Mouse (Mus musculus): ENCODE data around the gene Zbtb9.
"Not testable (repeated sequence)": the region's sequence is repeated elsewhere in the genome, so short reads cannot be mapped to it uniquely, and the experiment has no call there.

The Zbtb9 gene

DNA sequence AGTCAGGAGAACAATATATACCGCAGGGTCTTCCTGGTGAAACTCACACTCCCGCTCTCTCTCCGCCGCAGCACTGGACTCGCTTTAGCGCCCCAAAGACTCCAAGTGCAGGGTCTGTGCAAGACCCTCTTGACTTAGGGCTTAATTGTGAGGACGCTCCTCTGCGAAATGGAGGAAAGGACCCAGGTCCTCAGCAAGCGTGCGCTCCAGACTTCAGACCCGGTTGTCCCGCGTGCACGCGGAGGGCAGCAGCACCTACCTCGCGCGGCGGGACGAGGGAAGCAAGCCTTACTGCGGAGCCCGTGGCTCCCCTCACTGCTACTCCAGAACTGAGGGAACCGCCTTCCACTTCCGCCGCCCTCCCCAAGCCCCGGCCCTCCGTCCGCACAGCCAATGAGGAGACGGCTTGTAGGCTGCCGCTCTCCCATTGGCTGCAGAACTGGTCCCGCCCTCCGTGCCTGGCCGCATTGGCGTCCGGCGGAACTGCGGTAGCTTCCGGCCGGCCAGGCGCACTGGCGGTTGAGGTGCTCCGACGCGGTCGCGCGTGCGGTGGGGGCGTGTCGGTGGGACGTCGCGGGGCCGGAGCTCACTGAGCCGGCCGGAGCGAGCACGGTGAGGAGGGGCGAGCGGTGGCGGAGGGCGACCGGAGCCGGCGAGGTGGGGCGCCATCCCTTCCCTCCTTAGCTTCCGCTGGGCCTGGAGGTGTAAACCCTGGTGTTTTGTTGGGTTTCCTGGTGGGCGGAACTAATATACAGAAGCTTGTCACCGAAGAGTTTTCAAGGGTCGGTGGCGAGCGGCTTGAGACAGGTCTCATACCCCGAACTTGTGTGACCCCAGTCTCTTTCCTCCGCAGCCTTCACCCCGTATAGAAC is at the start of gene Zbtb9:
TSS of gene Zbtb9 (plus strand) at position 465 of the 872 bp plus-strand sequence.
- DNase-seq: peak; percentile 95 to 98

DNA sequence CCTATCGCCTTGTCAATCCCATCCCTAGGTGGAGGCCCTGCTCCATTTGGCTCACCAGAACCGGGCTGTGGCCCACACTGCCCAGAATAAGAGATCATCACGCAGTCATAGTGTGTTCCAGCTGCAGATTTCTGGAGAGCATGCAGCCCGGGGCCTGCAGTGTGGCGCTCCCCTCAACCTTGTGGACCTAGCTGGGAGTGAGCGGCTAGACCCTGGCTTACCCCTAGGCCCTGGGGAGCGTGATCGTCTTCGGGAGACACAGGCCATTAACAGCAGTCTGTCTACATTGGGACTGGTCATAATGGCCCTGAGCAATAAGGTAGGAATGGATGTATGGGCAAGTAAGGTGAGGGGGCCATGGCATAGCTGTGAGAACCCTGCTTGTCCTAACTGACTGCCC is 47.6 kb upstream of the Zbtb9 start:
- not testable (repeated sequence) for DNase-seq

DNA sequence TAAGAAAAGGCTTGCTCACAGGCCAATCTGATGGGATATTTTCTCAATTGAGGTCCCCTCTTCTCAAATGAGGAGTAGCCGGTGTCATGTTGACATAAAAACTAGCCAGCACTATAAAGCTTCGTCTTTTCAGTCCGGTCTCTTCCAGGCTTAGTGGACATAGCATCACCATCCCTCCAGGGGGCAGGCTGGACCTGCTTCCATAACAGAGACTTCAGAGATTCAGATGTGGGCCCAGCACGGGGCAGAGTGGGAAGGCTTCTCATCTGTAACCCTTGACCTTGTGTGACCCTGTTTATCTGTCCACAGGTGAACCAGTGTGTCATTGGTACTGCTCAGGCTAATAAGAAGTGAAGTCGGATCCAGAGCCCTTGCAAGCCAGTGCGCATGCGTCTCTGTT is 41.2 kb upstream of the Zbtb9 start:
- DNase-seq: peak; percentile 28 to 39

DNA sequence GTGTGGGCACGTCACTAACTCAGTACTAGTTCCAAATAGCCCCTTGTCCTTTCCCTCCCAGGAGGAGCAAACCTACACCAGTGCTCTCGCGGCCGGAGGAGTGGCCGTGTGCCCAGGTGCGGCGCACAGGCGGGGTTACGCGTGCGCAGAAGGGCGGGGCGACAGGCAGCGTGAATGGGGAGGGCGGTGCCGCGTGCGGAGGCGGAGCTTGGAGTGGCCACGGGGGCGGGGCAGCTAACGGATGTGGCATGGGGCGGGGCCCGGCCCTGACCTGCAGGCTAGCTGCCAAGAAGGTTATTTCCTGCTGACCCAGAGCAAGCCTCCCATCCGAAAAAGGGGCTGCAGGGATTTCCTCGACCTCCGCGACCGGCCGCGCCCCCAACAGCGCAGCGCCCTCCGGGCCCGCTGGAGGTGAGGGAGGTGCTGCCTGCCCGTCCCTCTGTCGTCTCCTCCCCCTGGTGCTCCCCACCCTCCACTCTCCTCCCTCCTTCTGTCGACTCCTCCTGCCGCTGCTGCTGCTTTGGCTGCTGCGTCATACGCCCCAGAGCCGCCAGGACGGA is 40.0 kb upstream of the Zbtb9 start, which contains the start of gene Phf1:
TSS of gene Phf1 (plus strand) at position 214 of the 560 bp plus-strand sequence.
- DNase-seq: peak; percentile 95 to 98

DNA sequence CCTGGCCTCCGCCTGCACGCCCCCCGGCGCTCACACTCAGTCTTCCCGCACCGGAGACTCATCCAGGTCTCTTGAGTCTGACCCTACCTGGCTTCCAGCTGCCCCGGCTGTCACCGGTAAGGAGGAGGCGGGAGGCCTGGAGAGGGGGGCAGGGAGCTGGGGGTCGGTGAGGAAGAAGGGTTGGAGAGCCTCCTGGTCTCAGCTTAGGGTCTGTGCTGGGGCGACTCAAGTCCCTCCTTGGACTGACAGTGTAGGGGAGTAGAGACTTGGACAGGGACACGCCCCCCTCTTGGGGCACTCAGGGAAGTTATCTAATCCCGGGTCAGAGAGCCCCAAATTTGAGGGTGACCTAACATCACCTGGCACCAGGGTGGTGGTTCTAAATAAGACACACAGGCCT is 39.5 kb upstream of the Zbtb9 start:
- no peak for DNase-seq

DNA sequence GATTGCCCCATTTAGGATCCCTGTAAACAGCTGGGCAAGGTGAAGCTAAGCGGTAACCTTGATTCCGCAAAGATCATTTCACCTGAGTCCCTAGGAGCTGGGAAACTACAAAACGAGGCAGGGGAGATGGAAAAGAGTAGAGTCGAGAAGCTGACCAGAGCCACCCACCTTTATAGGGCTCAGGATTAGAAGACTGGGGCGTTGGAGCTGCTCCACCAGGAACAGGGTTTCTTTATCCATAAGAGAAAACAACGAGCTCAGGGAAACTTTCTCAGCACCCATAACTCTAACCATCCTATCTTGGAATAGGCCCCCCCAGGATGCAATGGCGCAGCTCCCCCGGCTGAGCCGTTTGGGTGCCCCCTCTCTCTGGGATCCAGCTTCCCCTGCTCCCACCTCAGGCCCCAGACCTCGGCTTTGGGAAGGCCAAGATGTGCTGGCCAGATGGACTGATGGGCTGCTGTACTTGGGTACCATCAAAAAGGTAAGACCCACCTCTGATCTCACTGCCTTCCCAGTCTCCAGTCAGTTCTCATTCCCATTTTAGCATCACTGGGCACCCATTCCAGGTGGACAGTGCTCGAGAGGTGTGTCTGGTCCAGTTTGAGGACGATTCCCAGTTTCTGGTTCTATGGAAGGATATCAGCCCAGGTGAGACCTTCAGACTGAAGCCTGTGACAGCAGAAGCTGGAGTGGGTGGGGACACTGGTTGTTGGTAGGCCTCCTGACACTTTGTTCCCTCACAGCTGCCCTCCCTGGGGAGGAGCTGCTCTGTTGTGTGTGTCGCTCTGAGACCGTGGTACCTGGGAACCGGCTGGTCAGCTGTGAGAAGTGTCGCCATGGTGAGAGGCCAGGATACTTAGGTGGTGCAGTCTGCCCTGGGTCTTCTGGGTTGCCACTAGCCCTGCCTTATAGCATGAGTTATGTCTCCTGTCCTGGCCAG is 38.8 kb upstream of the Zbtb9 start:
- peak in 1 of 2 experiments; percentile 17 for DNase-seq

DNA sequence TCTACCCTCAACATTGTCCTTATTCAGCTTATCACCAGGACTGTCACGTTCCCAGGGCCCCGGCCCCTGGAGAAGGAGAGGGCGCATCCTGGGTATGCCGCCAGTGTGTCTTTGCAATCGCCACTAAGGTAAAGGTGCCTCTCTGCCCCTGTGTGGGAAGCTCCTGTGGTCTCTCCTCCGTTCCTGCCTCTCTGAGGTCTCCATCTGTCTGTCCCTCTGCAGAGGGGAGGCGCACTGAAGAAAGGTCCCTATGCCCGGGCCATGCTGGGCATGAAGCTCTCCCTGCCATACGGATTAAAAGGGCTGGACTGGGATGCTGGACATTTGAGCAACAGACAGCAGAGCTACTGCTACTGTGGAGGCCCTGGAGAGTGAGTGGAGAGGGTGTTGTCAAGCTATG is 37.9 kb upstream of the Zbtb9 start:
- no peak for DNase-seq

DNA sequence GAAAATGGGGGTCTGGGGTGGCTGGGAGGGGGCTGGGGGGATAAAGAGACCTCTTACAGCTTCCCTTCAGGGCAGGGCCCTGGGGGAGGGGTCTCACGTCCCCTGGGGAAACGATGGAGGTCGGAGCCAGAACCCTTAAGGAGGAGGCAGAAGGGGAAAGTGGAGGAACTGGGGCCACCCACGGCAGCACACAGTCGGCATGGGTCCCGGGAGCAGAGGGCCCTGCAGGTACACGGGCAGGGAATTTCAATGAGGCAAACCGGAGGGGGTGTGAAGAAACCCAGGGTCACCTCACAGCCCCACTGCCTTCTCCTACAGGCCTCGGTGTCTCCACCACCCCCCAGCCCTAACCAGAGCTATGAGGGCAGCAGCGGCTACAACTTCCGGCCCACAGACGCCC is 36.5 kb upstream of the Zbtb9 start:
- no peak for DNase-seq

DNA sequence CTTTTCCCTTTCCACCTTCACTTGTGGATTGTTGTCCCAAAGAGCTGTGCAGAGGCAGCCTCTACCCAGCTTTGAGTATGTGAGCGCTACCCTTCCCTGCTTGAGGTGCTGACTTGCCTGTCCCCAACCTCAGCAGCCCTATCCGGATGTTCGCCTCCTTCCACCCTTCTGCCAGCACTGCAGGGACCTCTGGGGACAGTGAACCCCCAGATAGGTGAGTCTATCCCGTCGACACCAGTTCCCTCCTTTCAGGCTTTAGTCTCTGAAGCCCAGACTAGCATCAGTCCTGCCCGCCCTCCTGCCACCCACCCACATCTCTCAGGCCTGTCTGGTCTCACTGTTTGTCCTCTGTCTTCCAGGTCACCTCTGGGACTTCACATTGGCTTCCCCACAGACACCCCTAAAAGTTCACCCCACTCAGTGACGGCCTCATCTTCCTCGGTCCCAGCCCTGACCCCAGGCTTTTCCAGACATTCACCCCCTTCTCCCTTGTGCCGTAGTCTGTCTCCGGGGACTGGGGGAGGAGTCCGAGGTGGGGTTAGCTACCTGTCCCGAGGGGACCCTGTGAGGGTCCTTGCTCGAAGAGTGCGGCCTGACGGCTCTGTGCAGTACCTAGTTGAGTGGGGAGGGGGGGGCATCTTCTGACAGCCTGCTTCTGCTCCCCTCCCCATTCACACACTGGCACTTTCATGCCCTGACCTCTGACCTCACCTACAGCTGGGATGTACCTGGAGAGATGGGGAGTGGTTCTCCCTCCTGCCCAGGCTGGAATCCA is 35.9 kb upstream of the Zbtb9 start:
- no peak for DNase-seq

DNA sequence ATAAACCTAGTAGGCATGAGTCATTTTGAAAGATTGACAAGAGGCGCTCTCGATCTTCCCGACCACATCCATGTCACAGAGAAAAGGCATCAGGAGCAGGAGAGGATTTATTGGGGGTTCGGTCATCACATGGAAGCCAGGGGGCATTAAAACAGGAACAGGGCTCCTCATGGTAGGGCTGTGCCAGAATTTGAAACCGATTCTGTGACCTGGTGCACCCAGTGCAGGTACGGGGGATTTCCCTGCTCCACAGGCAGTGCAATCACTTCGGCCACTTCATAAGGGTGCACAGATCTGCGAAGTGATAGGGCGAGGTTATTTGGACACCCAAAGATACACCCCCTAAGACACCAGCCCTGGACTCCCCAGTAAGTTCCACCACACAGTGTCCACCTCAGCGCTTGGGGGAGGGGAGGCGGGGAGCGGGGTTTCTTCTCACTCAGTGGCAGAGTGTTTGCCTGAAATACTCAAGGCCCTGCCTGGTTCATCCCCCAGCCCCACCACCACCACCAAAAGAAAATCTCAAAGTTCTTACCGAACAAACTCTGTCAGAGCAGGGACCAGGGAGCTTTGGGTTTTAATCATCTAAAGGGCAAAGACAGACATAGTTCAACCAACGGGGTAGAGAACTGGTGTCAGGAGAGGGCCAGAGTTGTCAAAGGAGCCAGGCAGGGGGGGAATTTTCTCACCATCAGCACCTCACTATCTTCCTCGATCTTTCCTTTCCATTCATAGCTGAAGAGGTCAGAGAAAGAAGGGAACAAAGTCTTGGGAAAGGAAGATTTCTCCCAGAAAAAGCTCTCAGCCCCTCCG is 34.9 kb upstream of the Zbtb9 start:
- DNase-seq: no peak

DNA sequence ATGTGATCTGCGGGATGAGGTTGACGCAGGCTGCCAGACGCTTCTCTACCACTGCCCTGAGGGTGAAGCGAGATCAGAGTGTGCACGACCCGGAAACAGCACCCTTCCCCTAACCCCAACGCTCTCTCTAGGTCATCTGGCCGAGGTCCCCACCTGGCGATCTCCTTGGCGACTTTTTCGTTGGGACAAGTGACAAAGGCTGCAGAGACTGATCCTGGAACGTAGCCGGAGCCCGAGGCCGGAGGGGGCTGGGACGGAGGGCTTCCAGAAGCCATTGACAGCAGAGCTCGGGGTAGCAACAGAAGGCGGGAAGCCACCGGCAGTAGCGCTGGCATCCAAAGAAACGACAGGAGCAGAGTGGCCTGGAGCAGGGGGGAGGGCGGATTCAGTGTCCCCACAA is 34.2 kb upstream of the Zbtb9 start:
- DNase-seq: peak; percentile 45 to 55

DNA sequence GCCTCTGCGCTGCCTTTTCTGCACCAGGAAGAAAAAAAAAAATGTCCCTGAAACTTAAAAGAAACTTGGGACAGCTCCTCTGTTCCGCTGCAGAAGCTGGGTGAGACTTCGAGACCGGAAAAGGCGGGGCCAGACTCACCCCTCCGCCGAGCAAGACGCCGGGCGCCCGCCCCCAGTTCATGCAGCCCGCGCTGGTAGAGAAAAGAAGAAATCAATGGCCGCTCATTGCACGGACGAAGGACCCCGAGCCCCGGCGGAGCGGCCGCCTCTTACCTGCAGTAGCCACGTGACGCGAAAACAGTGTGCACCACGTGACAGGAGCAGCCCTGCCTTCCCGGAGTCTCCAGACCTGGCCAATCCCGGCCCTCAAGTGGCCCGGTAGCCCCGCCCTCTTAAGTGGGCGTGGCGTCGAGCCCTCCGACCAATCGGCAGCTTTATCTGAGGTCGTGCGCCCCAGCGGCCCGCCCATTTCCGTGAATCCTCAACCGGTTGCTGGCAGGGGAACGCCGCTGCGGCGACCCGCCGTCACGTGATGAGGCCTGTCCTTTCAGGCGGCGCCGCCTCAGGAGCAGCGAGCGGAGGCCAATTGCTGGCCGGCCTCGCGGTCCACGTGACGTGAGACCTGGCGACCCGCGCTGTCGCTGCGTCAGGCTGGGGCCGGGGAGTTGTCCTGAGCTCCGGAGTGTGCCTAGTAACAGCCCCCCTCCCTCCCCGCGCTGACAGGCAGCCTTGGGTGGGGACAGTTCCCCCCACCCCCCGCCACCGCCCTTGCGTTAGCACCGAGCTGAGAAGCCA is 33.6 kb upstream of the Zbtb9 start, which contains the start of gene Cuta:
TSS of gene Cuta (minus strand) at position 392 of the 795 bp plus-strand sequence.
- peak; percentile 100 for DNase-seq

DNA sequence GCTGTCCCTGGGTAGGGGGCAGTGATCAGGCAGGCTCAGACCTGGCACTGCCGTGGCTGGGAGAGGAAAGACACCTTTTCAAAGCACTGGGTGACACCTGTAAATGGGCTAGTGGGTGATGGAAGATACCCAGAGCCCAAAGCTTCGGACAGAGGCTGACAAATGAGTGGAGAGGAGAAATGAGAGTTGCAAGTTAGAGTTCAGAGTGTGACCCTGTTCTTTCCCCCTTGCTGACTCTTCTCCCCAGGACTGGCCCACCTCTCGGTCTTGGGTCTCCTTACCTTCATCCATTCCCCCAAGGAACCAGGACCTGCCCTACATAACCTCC is 33.0 kb upstream of the Zbtb9 start:
- DNase-seq: no peak

DNA sequence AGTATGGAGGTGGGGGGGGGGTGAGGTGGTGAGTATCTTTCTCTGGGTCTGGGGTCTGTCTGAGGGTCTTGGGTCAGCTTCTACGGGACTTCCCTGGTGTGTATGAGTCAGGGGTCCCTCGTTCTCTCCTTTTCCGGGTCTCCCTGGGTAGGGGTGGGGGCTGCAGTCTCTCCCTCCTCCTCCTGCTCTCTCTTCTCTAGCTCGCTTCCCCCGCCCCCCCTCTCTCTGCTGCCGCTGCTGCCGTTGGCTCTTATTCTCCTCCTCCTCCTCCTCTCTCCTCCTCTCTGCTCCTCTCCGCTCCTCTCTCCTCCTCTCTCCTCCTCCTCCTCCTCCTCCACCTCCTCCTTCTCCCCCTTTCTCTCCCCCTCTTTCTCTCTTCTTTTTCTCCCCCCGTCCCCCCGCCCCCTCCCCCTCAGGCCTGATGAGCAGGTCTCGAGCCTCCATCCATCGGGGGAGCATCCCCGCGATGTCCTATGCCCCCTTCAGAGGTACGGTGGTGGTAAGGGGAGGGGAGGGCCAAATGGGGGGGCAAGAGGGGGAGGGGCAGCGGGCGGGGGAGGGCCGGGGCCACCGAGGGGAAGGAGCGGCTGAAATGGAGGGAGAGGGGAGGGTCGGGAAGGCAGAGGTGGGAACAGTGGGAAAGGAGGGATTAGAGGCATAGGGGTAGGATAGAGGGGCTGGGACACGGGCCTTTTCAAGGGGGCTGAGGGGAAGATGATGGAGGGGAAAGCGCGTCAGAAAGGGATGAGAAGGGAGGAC is 31.8 kb upstream of the Zbtb9 start, which contains the start of gene Syngap1:
TSS of gene Syngap1 (plus strand) at position 223 of the 759 bp plus-strand sequence.
- DNase-seq: peak; percentile 66 to 77

DNA sequence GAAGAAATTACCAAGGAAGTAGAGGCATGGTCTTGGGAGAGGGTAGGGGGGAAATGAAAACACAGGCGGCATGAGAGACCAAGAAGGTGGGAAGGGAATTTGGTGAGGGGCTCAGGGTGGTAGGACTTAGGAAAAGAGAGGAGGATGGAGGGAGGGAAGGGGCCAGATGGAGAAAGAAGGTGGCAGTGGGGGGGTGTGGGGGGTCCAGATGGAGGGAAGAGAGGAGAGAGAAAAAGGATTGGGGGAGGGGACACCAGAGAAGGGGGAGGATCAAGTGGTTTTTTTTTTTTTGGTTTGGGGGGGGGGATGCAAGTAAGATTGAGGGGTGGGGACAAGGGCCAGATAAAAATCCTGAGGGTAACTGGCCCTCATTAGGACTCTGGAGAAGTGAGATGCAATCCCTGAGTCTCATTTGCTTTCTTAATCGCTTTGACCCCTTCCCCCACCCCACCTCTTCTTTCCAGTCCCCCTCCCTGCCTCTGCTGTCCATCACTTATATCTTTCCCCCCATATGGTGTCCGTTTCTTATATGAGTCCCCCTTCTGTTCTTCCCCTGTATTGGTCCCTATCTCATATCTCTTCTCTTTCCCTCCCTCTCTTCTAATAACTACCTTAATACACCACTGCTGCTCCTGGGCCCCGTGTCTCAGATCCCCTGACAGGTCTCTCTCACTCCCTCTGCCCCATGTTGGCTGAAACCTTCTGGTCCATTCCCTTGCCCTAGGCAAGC is 31.0 kb upstream of the Zbtb9 start:
- no peak for DNase-seq

DNA sequence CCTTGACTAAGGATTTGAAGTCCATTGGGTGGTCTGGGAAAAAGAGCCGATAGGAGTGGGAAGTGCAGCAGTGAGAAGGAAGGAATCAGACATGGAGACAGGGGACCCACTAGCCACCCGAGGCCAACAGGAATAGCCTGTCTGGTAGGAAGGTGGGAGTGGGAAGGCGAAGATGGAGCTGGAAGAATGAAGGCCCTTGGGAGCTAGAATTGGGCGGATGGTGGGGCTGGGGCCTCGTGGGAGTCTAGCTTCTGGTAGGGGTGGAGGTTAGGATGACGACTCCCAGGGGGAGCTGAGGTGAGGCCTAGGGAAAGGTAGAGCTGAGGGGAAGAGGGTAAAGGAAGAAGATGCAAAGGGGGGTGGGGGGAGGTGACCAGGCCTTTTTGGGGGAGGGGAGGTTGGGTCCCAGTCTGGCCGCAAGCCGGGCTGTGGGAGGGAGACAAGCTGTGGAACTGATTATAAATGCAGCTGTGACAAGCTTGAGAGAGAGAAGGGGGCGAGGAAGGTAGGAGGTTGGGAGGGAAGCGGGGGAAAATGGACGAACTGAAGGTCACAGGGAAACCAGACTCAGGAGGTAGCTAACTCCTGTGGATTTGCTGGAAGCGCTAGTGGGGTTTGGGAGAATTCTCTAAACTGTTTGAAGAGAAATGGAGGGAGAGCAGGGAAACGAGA is 27.0 kb upstream of the Zbtb9 start:
- no peak for DNase-seq

DNA sequence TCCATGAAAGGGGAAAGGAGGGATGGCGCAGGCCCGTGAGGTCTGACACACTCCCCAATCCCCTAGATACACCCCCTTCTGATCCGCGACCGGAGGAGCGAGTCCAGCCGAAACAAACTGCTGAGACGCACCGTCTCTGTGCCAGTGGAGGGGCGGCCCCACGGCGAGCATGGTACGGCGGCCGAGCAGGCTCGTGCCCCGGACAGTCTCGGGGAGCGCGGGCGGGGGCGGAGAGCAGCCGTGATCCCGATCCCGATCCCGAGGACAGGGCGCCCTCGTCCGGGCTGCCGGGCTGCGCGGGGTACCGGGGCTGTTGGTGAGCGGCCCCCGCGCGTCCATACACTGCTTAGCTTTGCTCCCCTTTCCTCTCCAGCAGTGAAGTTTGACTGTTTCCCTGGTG is 26.4 kb upstream of the Zbtb9 start:
- DNase-seq: peak; percentile 88 to 91

Measured in cerebellum, adult 18-20 months (tissue).